Mouse (Mus musculus) layer of hippocampus, postnatal 14 days (tissue): ENCODE measurements around the gene Gan. TPM values are rescaled to one million over a fixed set of nuclear protein-coding genes. Genes with fewer than 3 reads are reported as not detected.

Experiments
- DNase-seq, 2 experiments: peaks; one replicate each; pipeline ENCODE4 v3.0.0; 2021 to 2022; ENCODE audit warnings: low spot score in 2 of 2, mixed read lengths in 1 of 2
- total RNA-seq, 2 experiments: library from RNA; stranded (reverse); gene quantifications; 2 replicates each; pipeline ENCODE4 v1.2.3; 2021

Gan gene
- total RNA-seq, 2 experiments from 2014 or later, result 17.6 to 18.6 TPM

GRCm38 (mm10) chr8:117156866-117157768, 818 bp upstream of the Gan start:
- no peak for DNase-seq

- DNase-seq, result peak; percentile 97 to 98
Observed at GRCm38 (mm10) chr8:117157769-117158091, 205 bp upstream of the Gan start.

GRCm38 (mm10) chr8:117159031-117159430, 1.1 kb downstream of the Gan start:
- DNase-seq, result no peak

GRCm38 (mm10) chr8:117164912-117165311, 7.0 kb downstream of the Gan start:
- DNase-seq, result no peak

GRCm38 (mm10) chr8:117165542-117165941, 7.6 kb downstream of the Gan start:
- no peak for DNase-seq

GRCm38 (mm10) chr8:117166515-117166914, 8.6 kb downstream of the Gan start:
- no peak for DNase-seq

GRCm38 (mm10) chr8:117167243-117167883, 9.4 kb downstream of the Gan start:
- no peak for DNase-seq

- DNase-seq, result no peak
Observed at GRCm38 (mm10) chr8:117168378-117168777, 10.4 kb downstream of the Gan start.

- DNase-seq, result no peak
Observed at GRCm38 (mm10) chr8:117171826-117172225, 13.9 kb downstream of the Gan start.

GRCm38 (mm10) chr8:117172904-117173303, 15.0 kb downstream of the Gan start:
- peak in 1 of 2 experiments; percentile 21 for DNase-seq

GRCm38 (mm10) chr8:117173690-117174089, 15.8 kb downstream of the Gan start:
- DNase-seq, result no peak

- no peak for DNase-seq
Observed at GRCm38 (mm10) chr8:117174536-117174935, 16.6 kb downstream of the Gan start.

GRCm38 (mm10) chr8:117176308-117176707, 18.4 kb downstream of the Gan start:
- no peak for DNase-seq

- no peak for DNase-seq
Observed at GRCm38 (mm10) chr8:117177236-117177635, 19.3 kb downstream of the Gan start.

GRCm38 (mm10) chr8:117178039-117178438, 20.1 kb downstream of the Gan start:
- DNase-seq, result no peak

- no peak for DNase-seq
Observed at GRCm38 (mm10) chr8:117178676-117179075, 20.7 kb downstream of the Gan start.

- no peak for DNase-seq
Observed at GRCm38 (mm10) chr8:117182746-117183145, 24.8 kb downstream of the Gan start.

- DNase-seq, result no peak
Observed at GRCm38 (mm10) chr8:117183664-117184377, 25.9 kb downstream of the Gan start.

GRCm38 (mm10) chr8:117194355-117194754, 36.4 kb downstream of the Gan start:
- DNase-seq, result peak in 1 of 2 experiments; percentile 27

GRCm38 (mm10) chr8:117196593-117196992, 38.7 kb downstream of the Gan start:
- no peak for DNase-seq

- DNase-seq, result no peak
Observed at GRCm38 (mm10) chr8:117197551-117197950, 39.6 kb downstream of the Gan start.
